Mouse (Mus musculus): ENCODE results near the gene Pfdn6. TPM values are rescaled to one million over a fixed set of nuclear protein-coding genes. Genes with fewer than 3 reads are reported as not detected.
"Not testable (repeated sequence)": the region's sequence is repeated elsewhere in the genome, so short reads cannot be mapped to it uniquely, and the experiment has no call there.

Gene Pfdn6
- polyA plus RNA-seq, 1 experiment from 2014 or later, result 96.8 TPM

- no peak overlapping the region for H3K9ac ChIP-seq (ENCODE audit: low read length)
- H3K4me2 ChIP-seq (replicated peaks; ENCODE audit: low read depth), result no peak overlapping the region
- ATAC-seq (ENCODE audit: low FRiP score, low TSS enrichment) (no peak), DNase-seq (ENCODE audit: low spot score) (peak; percentile 70)
- no peaks in the 10 kb centered on the region for H3K4me1 ChIP-seq (replicated peaks; ENCODE audit: control insufficient read depth, insufficient read depth)
- 35% methylated on average over 6 of the region's 6 CpGs for WGBS
- H3K27me3 ChIP-seq (ENCODE audit: control insufficient read depth, insufficient read depth, low read length), result no peaks in the 10 kb centered on the region
- H3K27ac ChIP-seq (replicated peaks), result no peak overlapping the region
- TF ChIP-seq CTCF (IDR thresholded peaks at IDR 0.05; ENCODE audit: low read depth) (peak; percentile 83), EP300 (optimal IDR thresholded peaks at IDR 0.05) (no peak)
- no peaks in the 10 kb centered on the region for H3K36me3 ChIP-seq (ENCODE audit: control insufficient read depth, insufficient read depth, low read length)
- H3K9me3 ChIP-seq (ENCODE audit: control insufficient read depth, low read length), result no peaks in the 10 kb centered on the region
- no peak overlapping the region for H3K4me3 ChIP-seq (ENCODE audit: low read depth, low read length)
Measured at GRCm38 (mm10) chr17:33897114-33897794, 42.9 kb downstream of the Pfdn6 start.

DNA sequence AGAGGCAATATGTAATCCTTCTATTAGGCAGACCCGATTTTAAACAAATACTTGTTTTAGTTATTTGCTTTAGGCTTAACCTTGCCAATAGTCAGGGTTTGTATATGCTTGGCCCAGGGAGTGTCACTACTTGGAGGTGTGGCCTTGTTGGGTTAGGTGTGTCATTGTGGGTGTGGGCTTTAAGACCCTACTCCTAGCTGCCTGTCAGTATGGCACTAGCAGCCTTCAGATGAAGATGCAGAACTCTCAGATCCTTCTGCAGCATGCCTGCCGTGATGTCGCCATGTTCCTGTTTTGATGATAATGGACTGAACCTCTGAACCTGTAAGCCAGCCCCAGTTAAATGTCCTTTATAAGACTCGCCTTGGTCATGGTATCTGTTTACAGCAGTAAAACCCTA, 47.1 kb downstream of the Pfdn6 start:
- not testable (repeated sequence) for DNase-seq (ENCODE audit: low spot score); H3K4me3 ChIP-seq (ENCODE audit: low read depth, low read length); H3K36me3 ChIP-seq (ENCODE audit: control insufficient read depth, insufficient read depth, low read length); H3K4me1 ChIP-seq (replicated peaks; ENCODE audit: control insufficient read depth, insufficient read depth); H3K27me3 ChIP-seq (ENCODE audit: control insufficient read depth, insufficient read depth, low read length); ATAC-seq (ENCODE audit: low FRiP score, low TSS enrichment); H3K9me3 ChIP-seq (ENCODE audit: control insufficient read depth, low read length); H3K9ac ChIP-seq (ENCODE audit: low read length); H3K4me2 ChIP-seq (replicated peaks; ENCODE audit: low read depth); H3K27ac ChIP-seq (replicated peaks)
- WGBS, result 53% methylated on average over 4 of the region's 4 CpGs

- ATAC-seq (ENCODE audit: low FRiP score, low TSS enrichment) (no peak), DNase-seq (ENCODE audit: low spot score) (no peak)
- Histone ChIP-seq H3K4me2 (replicated peaks; ENCODE audit: low read depth) (no peak overlapping the region), H3K27me3 (ENCODE audit: control insufficient read depth, insufficient read depth, low read length) (no peaks in the 10 kb centered on the region), H3K9me3 (ENCODE audit: control insufficient read depth, low read length) (no peaks in the 10 kb centered on the region), H3K27ac (replicated peaks) (no peak overlapping the region), H3K9ac (ENCODE audit: low read length) (no peak overlapping the region), H3K4me1 (replicated peaks; ENCODE audit: control insufficient read depth, insufficient read depth) (no peaks in the 10 kb centered on the region), H3K36me3 (ENCODE audit: control insufficient read depth, insufficient read depth, low read length) (no peaks in the 10 kb centered on the region), H3K4me3 (ENCODE audit: low read depth, low read length) (no peak overlapping the region)
- no peak for TF ChIP-seq CTCF (IDR thresholded peaks at IDR 0.05; ENCODE audit: low read depth)
- no peak for TF ChIP-seq EP300 (optimal IDR thresholded peaks at IDR 0.05)
- WGBS, result 18% methylated on average over 7 of the region's 7 CpGs
Measured at GRCm38 (mm10) chr17:33892429-33892828, 47.7 kb downstream of the Pfdn6 start.

DNA sequence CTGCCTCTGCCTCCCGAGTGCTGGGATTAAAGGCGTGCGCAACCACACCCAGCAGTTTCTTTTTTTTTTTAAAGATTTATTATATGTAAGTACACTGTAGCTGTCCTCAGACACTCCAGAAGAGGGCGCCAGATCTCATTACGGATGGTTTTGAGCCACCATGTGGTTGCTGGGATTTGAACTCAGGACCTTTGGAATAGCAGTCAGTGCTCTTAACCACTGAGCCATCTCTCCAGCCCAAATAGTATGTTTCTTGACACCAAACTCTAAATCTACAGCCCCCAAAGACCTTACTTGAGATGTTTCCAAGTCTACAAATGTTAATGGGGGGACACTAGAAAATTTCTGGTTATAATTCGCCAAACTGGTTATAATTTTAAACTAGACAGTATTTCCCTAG, 48.3 kb downstream of the Pfdn6 start:
- not testable (repeated sequence) for H3K4me3 ChIP-seq (ENCODE audit: low read depth, low read length); H3K27ac ChIP-seq (replicated peaks); ATAC-seq (ENCODE audit: low FRiP score, low TSS enrichment); H3K27me3 ChIP-seq (ENCODE audit: control insufficient read depth, insufficient read depth, low read length); H3K9ac ChIP-seq (ENCODE audit: low read length); H3K4me1 ChIP-seq (replicated peaks; ENCODE audit: control insufficient read depth, insufficient read depth); H3K36me3 ChIP-seq (ENCODE audit: control insufficient read depth, insufficient read depth, low read length); H3K9me3 ChIP-seq (ENCODE audit: control insufficient read depth, low read length); DNase-seq (ENCODE audit: low spot score); H3K4me2 ChIP-seq (replicated peaks; ENCODE audit: low read depth)
- peak; percentile 28; the same call in 1 of the 2 replicates for TF ChIP-seq CTCF (IDR thresholded peaks at IDR 0.05; ENCODE audit: low read depth)
- whole genome bisulfite sequencing, result 61% methylated on average over 6 of the region's 6 CpGs

GRCm38 (mm10) chr17:33891357-33891756, 48.8 kb downstream of the Pfdn6 start:
- 50% methylated on average over 2 of the region's 2 CpGs for WGBS
- no peak for ATAC-seq (ENCODE audit: low FRiP score, low TSS enrichment)

DNA sequence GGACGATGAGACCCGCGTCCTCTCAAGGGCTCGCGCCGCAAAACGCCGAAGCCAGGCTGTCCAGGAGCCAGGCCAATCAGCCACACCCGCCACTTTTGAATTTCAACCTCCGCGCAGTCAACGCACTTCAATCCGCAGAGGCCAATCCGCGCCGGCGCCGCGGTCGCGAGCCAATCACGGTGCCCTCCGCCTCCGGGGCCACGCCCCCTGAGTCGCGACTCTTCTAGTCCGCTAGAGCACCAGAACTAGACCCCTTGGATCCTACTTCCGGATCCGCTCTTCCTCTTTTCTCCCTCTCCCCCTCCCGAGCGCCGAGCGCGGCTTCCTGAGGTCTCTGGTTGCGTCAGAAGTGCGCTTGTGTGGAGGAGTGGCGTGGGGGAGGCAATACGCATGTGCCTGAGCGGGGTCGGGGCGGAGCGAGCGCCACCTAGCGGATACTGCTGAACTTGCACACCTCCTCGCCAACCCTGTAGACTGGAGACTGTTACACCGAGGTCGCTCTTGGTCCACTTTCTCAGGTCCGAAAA, 49.5 kb downstream of the Pfdn6 start, which contains the start of gene Kifc1:
Kifc1 (minus strand) TSS at position 129 of the 527 bp plus-strand sequence.
- Histone ChIP-seq H3K9me3 (ENCODE audit: control insufficient read depth, low read length) (no peaks in the 10 kb centered on the region), H3K9ac (ENCODE audit: low read length) (peak within 1 kb of the TSS; percentile 55), H3K4me1 (replicated peaks; ENCODE audit: control insufficient read depth, insufficient read depth) (no peaks in the 10 kb centered on the region), H3K4me3 (ENCODE audit: low read depth, low read length) (peak within 1 kb of the TSS; percentile 57), H3K27me3 (ENCODE audit: control insufficient read depth, insufficient read depth, low read length) (no peaks in the 10 kb centered on the region), H3K27ac (replicated peaks) (no peak within 1 kb of the TSS), H3K36me3 (ENCODE audit: control insufficient read depth, insufficient read depth, low read length) (no peaks in the 10 kb centered on the region), H3K4me2 (replicated peaks; ENCODE audit: low read depth) (peak within 1 kb of the TSS; percentile 69)
- TF ChIP-seq CTCF (IDR thresholded peaks at IDR 0.05; ENCODE audit: low read depth) (peak; percentile 100), EP300 (optimal IDR thresholded peaks at IDR 0.05) (no peak)
- DNase-seq (ENCODE audit: low spot score), result peak; percentile 99
- WGBS, result 1% methylated on average over 37 of the region's 49 CpGs
- peak; percentile 99 for ATAC-seq (ENCODE audit: low FRiP score, low TSS enrichment)

More at GRCm38 (mm10) chr17:33891357-33891756, 48.8 kb downstream of the Pfdn6 start:
- Histone ChIP-seq H3K4me1 (replicated peaks; ENCODE audit: control insufficient read depth, insufficient read depth) (no peaks in the 10 kb centered on the region), H3K9me3 (ENCODE audit: control insufficient read depth, low read length) (no peaks in the 10 kb centered on the region), H3K4me2 (replicated peaks; ENCODE audit: low read depth) (no peak overlapping the region), H3K9ac (ENCODE audit: low read length) (no peak overlapping the region), H3K27ac (replicated peaks) (no peak overlapping the region), H3K36me3 (ENCODE audit: control insufficient read depth, insufficient read depth, low read length) (no peaks in the 10 kb centered on the region), H3K27me3 (ENCODE audit: control insufficient read depth, insufficient read depth, low read length) (no peaks in the 10 kb centered on the region), H3K4me3 (ENCODE audit: low read depth, low read length) (no peak overlapping the region)
- no peak for TF ChIP-seq EP300 (optimal IDR thresholded peaks at IDR 0.05)
- no peak for TF ChIP-seq CTCF (IDR thresholded peaks at IDR 0.05; ENCODE audit: low read depth)
- no peak for DNase-seq (ENCODE audit: low spot score)

GRCm38 (mm10) chr17:33889941-33890532, 50.1 kb downstream of the Pfdn6 start:
- H3K4me2 ChIP-seq (replicated peaks; ENCODE audit: low read depth), result peak overlapping the region; percentile 69
- H3K27ac ChIP-seq (replicated peaks); DNase-seq (ENCODE audit: low spot score); H3K4me1 ChIP-seq (replicated peaks; ENCODE audit: control insufficient read depth, insufficient read depth); H3K36me3 ChIP-seq (ENCODE audit: control insufficient read depth, insufficient read depth, low read length); H3K27me3 ChIP-seq (ENCODE audit: control insufficient read depth, insufficient read depth, low read length); H3K9me3 ChIP-seq (ENCODE audit: control insufficient read depth, low read length): not testable (repeated sequence)
- H3K4me3 ChIP-seq (ENCODE audit: low read depth, low read length), result peak overlapping the region; percentile 57
- peak; percentile 2; the same call in 1 of the 2 replicates for ATAC-seq (ENCODE audit: low FRiP score, low TSS enrichment)
- WGBS, result under 1% methylated on average over 33 of the region's 44 CpGs
- peak overlapping the region; percentile 55 for H3K9ac ChIP-seq (ENCODE audit: low read length)

Data from stomach, postnatal 0 days (tissue).